Mouse (Mus musculus): Measurements from ENCODE around the gene Ano6. TPM values are rescaled to one million over a fixed set of nuclear protein-coding genes. Genes with fewer than 3 reads are reported as not detected.

The Ano6 gene
- polyA plus RNA-seq, 1 experiment from 2014 or later, result 29.7 TPM

DNA sequence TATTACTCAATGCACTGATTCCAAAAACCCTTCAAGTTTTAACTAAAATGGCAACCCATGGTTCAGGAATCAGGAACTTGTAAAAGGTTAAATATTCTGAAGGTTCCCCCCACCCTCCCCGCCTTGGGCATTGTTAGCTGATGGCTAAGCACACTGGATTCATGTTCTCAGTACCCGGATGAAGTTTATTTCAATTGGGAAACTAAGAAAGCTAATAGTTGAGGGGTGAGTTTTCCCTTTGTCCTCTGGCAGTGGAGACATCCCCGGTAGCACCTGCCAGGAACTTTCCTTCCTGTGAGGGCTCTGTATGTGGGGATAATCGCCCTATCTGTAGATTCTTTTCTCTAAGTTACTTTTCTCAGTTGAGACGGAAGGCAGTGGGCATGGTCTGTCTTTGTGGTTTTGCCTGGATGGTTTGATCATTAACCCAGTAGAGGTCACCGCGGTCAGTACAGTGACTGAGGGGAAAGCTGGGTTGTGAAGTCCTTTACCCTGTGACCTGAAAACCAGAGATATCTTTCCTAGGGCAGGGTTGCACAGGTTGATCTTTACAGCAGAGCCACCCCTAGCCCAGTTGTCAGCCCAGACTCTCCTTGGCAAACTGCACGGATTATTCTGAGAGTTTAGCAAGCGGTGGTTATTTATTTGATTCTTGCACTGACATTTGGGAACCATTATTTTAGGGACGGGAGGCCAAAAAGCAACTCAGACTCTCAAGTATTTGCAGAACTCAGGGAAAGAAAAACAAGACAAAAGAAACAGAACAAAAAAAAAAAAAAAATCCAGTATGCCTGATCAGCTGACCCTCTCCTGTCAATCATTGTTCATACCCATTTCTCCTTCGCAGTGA, 47.8 kb downstream of the Ano6 start:
- H3K36me3 ChIP-seq (replicated peaks), result no peaks in the 10 kb centered on the region
- H3K9me3 ChIP-seq, result no peaks in the 10 kb centered on the region
- H3K4me3 ChIP-seq, result no peak overlapping the region
- no peak for ATAC-seq (replicated peaks)
- 0 out of 2 replicates have a peak, but pooled peaks cover 4% of the 10 kb centered on the region for H3K4me1 ChIP-seq
- H3K27ac ChIP-seq, result no peak overlapping the region
- H3K27me3 ChIP-seq (replicated peaks), result no peaks in the 10 kb centered on the region
- no peak overlapping the region for H3K9ac ChIP-seq
- 81% methylated on average over 11 of the region's 11 CpGs for WGBS
- no peak overlapping the region for H3K4me2 ChIP-seq

DNA sequence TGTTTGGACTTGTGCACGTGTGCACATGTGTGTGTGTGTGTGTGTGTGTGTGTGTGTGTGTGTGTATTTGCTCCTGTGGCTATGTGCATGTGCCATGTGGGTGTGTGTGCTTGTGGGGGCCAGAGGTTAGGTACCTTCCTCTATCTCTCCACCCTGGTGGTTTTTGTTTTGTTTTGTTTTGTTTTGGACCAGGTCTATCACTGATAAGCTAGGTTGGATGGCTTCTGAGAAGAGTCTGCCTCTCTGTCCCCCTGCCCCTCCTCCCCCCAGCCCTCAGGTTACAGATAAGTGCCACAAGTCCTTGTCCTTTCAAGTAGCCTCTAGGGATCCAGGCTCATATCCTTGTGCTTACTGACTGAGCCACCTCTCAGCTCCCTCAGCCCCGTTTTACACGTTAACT, 49.1 kb downstream of the Ano6 start:
- Histone ChIP-seq H3K27ac (no peak overlapping the region), H3K9ac (no peak overlapping the region), H3K27me3 (replicated peaks) (no peaks in the 10 kb centered on the region), H3K36me3 (replicated peaks) (no peaks in the 10 kb centered on the region), H3K9me3 (no peaks in the 10 kb centered on the region), H3K4me2 (no peak overlapping the region), H3K4me3 (no peak overlapping the region), H3K4me1 (0 out of 2 replicates have a peak, but pooled peaks cover 4% of the 10 kb centered on the region)
- WGBS, result 86% methylated on average over 3 of the region's 3 CpGs
- ATAC-seq (replicated peaks), result no peak

DNA sequence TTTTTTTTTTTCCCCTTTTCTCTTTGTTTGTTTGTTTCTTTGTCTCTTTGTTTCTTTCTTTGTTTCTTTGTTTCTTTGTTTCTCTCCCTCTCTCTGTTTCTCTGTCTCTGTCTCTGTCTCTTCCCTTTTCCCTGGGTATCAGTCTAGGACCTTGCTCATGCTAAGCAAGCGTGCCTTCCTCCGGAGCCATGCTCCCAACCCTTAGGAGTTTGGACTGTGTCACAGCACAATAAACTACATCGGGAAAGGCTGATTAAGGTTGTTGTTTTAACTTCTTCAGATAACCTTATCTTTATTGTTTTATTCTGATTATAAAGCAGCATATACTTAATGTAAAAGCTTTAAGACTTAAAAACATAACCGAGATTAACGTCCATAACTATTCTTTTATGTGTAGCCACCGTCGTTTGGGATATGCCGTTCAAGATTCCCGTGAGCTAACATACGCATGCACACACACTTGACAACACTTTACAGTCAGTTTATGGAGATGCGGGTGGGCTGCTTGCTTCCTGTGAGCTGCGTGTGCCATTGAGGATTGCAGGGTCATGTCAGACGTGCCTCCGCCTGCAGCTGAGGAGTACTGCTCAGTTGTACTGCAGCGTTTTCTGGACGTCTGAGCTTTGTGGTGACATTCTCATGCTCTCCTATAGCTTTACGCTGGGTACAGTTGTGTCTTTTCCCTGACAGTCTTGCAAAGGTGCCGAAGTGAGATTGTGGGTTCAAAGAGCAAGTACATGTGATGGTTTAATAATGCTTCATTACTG, 52.7 kb downstream of the Ano6 start:
- Histone ChIP-seq H3K4me2 (no peak overlapping the region), H3K27ac (no peak overlapping the region), H3K9ac (no peak overlapping the region), H3K27me3 (replicated peaks) (no peaks in the 10 kb centered on the region), H3K36me3 (replicated peaks) (no peaks in the 10 kb centered on the region), H3K4me1 (no peaks in the 10 kb centered on the region), H3K9me3 (no peaks in the 10 kb centered on the region), H3K4me3 (no peak overlapping the region)
- WGBS, result 86% methylated on average over 18 of the region's 18 CpGs
- no peak for ATAC-seq (replicated peaks)

DNA sequence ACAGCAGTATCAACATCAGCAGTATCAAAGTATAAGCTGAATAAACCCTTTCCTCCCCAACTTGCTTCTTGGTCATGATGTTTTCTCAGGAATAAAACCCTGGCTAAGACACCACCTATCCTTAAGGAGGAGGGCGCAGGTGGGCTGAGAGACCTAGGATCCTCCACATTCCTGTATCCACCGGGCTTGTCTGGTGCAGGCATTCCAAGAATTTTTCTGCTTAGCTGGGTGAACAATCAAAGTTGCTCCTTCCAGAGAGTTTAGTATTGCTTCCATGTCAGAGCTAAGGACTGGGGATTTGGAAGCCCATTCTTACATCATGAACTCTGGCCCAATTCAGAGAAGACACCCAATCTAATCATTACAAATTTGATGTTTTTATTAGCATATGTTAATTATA, 53.8 kb downstream of the Ano6 start:
- Histone ChIP-seq H3K27me3 (replicated peaks) (no peaks in the 10 kb centered on the region), H3K4me1 (0 out of 2 replicates have a peak, but pooled peaks cover 3% of the 10 kb centered on the region), H3K4me3 (no peak overlapping the region), H3K36me3 (replicated peaks) (no peaks in the 10 kb centered on the region), H3K9me3 (no peaks in the 10 kb centered on the region), H3K27ac (no peak overlapping the region), H3K4me2 (no peak overlapping the region), H3K9ac (no peak overlapping the region)
- no peak for ATAC-seq (replicated peaks)
- 60% methylated on average over 2 of the region's 2 CpGs for WGBS

DNA sequence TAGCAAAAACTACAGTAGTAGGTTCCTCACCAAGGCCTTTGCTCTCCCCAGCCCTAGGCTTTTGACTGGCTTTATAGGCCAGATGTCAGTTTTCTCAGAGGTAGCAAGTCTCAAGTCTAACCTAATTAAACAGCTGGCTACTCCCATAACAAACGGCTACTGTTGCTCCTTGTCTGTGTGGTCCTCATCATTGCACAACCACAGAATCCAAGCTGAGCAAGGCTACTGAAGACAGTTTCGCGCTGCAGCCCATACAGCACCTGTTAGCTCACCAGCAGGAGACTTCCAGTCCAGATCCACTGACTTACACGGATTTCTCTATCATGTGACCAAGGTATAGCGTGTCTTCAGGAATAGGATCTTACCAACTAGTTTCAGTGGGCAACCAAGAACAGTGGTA, 55.5 kb downstream of the Ano6 start:
- Histone ChIP-seq H3K4me1 (0 out of 2 replicates have a peak, but pooled peaks cover 6% of the 10 kb centered on the region), H3K27ac (no peak overlapping the region), H3K4me2 (no peak overlapping the region), H3K9me3 (no peaks in the 10 kb centered on the region), H3K27me3 (replicated peaks) (no peaks in the 10 kb centered on the region), H3K4me3 (no peak overlapping the region), H3K9ac (no peak overlapping the region), H3K36me3 (replicated peaks) (no peaks in the 10 kb centered on the region)
- 86% methylated on average over 5 of the region's 5 CpGs for WGBS
- no peak for ATAC-seq (replicated peaks)

DNA sequence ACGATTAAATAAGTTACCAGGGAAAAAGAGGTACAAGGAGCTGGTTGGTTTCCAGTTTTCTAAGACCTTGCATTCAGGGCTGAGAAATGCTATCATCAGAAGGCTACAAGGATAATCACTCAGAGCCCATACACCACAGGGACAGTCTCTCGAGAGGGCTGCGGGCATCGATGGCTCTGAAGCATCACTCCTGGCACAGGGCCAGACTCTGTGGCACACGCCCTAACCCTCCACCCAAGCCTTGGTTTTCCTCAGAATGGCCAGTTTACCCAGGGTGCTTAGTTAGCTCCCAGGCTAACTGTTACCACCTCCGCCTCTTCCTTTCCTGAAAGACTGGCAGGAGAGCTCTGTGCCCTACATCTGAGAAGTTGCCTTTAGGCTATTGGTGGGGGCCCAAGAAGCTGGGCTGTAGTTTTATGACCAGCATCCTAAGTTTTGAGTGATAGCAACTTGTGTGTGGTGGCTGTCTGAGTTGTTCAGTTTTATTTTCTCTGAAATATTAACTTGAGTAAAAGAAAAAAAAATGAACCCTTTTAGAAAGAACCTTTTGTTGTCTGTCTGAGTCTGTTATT, 57.9 kb downstream of the Ano6 start:
- no peak overlapping the region for H3K9ac ChIP-seq
- ATAC-seq (replicated peaks), result no peak
- H3K4me2 ChIP-seq, result no peak overlapping the region
- H3K36me3 ChIP-seq (replicated peaks), result no peaks in the 10 kb centered on the region
- WGBS, result 58% methylated on average over 6 of the region's 6 CpGs
- H3K4me3 ChIP-seq, result no peak overlapping the region
- H3K27ac ChIP-seq, result no peak overlapping the region
- H3K4me1 ChIP-seq, result 0 out of 2 replicates have a peak, but pooled peaks cover 6% of the 10 kb centered on the region
- no peaks in the 10 kb centered on the region for H3K9me3 ChIP-seq
- no peaks in the 10 kb centered on the region for H3K27me3 ChIP-seq (replicated peaks)

DNA sequence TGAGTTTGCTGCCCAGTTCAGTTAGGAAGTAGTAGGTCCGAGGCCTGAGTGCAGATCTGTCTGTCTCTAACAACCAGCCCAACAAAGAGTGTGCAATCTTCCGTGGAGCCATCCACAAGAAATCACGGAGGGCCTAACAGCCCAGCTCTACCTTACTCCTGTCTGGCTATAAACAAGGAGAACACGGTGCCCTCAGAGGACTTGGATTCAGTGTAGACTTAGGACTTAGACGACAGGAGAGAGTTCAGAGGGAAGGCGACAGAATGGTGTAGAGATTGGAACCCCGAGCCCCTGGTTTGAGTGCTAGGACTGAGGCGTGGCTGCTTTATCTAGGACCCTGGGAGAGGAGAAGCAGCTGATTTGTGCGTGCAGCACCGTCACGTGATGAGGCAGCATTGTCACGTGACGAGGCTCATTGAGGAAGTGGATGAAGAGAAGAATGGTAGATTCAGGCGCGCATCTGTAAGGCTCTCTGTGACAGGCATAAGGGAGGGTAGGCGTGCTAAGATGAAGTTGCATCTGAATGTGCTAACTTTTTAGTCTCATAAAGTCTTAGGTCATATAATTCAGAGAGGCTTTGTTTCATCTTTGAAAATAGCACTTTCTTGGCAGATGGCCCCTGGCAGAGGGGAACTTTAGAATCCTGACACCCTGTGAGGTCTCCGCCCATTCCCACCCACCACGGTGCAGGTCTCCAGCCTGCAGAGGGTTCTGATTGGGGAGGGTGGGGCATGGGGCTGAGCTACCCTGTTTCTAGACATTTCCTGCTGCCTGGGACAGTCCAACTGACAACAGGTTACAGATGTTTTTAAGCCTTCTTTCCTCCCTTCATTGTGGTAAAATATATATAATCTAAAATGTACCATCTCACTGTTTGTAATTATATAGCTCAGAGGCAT, 59.1 kb downstream of the Ano6 start:
- ATAC-seq (replicated peaks), result no peak
- no peaks in the 10 kb centered on the region for H3K9me3 ChIP-seq
- 75% methylated on average over 18 of the region's 18 CpGs for WGBS
- H3K36me3 ChIP-seq (replicated peaks), result no peaks in the 10 kb centered on the region
- H3K4me2 ChIP-seq, result no peak overlapping the region
- H3K9ac ChIP-seq, result no peak overlapping the region
- H3K27ac ChIP-seq, result no peak overlapping the region
- H3K4me1 ChIP-seq, result 0 out of 2 replicates have a peak, but pooled peaks cover 6% of the 10 kb centered on the region
- no peak overlapping the region for H3K4me3 ChIP-seq
- no peaks in the 10 kb centered on the region for H3K27me3 ChIP-seq (replicated peaks)

DNA sequence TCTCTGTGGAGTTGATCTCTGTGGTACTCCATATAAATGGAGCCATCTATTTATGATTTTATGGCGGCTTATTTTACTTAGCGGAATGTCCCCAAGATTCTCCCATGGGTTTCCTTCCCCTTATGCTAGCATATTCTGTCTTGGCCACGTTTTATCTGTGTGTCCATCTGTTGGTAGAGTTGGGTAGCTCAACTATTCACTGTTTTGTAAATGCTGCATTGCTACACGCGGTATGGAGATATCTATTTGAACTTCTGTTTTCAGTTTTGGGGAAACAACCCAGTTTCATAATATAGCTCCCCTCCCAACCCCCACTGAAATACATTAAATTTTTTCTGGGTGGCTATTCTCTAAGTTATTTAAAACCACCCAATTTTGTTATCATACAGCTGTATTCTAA, 59.9 kb downstream of the Ano6 start:
- Histone ChIP-seq H3K4me1 (0 out of 2 replicates have a peak, but pooled peaks cover 6% of the 10 kb centered on the region), H3K4me2 (no peak overlapping the region), H3K4me3 (no peak overlapping the region), H3K27me3 (replicated peaks) (no peaks in the 10 kb centered on the region), H3K36me3 (replicated peaks) (no peaks in the 10 kb centered on the region), H3K27ac (no peak overlapping the region), H3K9ac (no peak overlapping the region), H3K9me3 (no peaks in the 10 kb centered on the region)
- no peak for ATAC-seq (replicated peaks)
- WGBS, result 91% methylated on average over 5 of the region's 5 CpGs

DNA sequence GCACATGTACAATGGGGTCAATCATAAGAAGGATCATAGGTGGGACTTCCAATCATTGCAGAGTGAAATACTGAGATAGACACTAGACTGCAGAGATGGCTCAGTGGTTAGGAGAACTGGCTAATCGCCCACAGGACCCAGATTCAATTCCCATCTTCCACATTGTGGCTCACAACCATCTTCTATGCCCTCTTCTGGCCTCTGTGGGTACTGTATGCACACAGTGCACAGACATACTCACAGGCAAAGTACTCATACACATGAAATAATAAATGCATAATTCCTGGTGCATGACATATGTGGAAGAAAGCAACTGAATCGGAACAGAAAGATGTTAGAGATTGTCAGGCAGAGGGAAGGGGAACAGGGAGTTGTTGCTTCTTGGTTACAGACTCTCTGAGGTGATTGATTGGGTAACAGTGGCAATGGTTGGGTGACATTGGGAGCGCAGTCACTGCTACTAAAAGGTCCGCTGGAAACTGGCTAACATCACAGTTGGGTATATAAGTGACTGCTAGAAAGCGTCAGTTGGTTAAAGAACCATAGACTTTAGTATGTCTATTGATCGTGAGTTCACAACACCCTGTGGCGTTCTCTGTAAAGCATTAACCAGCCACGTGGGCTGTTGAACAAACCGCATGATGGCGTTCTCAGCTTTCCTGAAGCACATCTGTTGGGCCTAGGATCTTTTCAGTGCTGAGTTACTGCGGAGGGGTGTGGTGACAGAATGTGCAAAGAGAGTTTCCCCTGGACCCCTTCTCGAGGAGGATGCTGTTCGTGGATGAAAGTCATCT, 64.6 kb downstream of the Ano6 start:
- no peaks in the 10 kb centered on the region for H3K36me3 ChIP-seq (replicated peaks)
- no peak overlapping the region for H3K4me3 ChIP-seq
- H3K27ac ChIP-seq, result no peak overlapping the region
- H3K4me2 ChIP-seq, result no peak overlapping the region
- no peaks in the 10 kb centered on the region for H3K9me3 ChIP-seq
- no peak overlapping the region for H3K9ac ChIP-seq
- no peaks in the 10 kb centered on the region for H3K4me1 ChIP-seq
- WGBS, result 96% methylated on average over 13 of the region's 13 CpGs
- H3K27me3 ChIP-seq (replicated peaks), result no peaks in the 10 kb centered on the region
- ATAC-seq (replicated peaks), result no peak

DNA sequence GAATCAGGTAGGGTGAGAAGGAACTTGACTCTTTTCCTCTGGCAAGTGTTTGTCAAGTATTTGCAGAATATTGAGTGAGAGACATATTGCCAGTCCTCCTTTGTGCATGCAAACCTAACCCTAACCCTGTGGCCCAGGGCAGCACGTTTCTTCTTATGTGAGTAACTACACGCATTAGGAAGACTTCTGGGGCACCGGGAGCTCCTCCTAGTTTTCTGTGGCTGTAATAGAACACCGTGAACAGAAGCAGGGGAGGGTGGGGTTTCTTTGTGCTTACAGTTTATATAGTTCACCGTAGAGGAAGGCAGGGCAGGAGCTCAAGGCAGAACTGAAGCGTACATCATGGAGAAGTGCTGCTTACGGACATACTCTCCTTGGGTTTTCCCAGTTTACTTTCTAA, 65.3 kb downstream of the Ano6 start:
- Histone ChIP-seq H3K27me3 (replicated peaks) (no peaks in the 10 kb centered on the region), H3K9me3 (no peaks in the 10 kb centered on the region), H3K36me3 (replicated peaks) (no peaks in the 10 kb centered on the region), H3K4me2 (no peak overlapping the region), H3K4me1 (no peaks in the 10 kb centered on the region), H3K9ac (no peak overlapping the region), H3K27ac (no peak overlapping the region), H3K4me3 (no peak overlapping the region)
- 74% methylated on average over 7 of the region's 7 CpGs for WGBS
- no peak for ATAC-seq (replicated peaks)

All from midbrain, embryonic 15.5 days (tissue).